Mouse (Mus musculus) left cerebral cortex, postnatal 10 days (tissue): ENCODE results near the gene Atpaf1. TPM values are rescaled to one million over a fixed set of nuclear protein-coding genes. Genes with fewer than 3 reads are reported as not detected.

ENCODE experiments used
- total RNA-seq, 2 experiments: library from RNA; stranded (reverse); gene quantifications; 2 replicates each; pipeline ENCODE4 v1.2.3; 2021

The Atpaf1 gene
- total RNA-seq, 2 experiments from 2014 or later, result 27.0 to 29.1 TPM

Other genes starting within 250 kb of the Atpaf1 start
- gene Cyp4a31, start 221.2 kb upstream of the Atpaf1 start, total RNA-seq, result not detected
- not detected for gene Cyp4a32, start 183.8 kb upstream of the Atpaf1 start, total RNA-seq
- gene Cyp4b1, start 137.1 kb upstream of the Atpaf1 start, total RNA-seq, result 1 to 10 TPM; 2.7 to 2.9 TPM
- gene Efcab14, start 47.1 kb upstream of the Atpaf1 start, total RNA-seq, result 10 to 100 TPM; 28.8 to 31.6 TPM
- gene Tex38, start 3.8 kb upstream of the Atpaf1 start, total RNA-seq, result not detected
- gene Mob3c, start 43.3 kb downstream of the Atpaf1 start, total RNA-seq, result 1 to 10 TPM; 3.8 to 5.8 TPM
- gene Mknk1, start 54.4 kb downstream of the Atpaf1 start, total RNA-seq, result 10 to 100 TPM; 42.9 to 44.9 TPM
- under 1 TPM; 0.16 to 0.64 TPM for gene Kncn, start 99.6 kb downstream of the Atpaf1 start, total RNA-seq
- under 1 TPM in 1 of 2 experiments, not detected in 1; 0.49 TPM for gene 6430628N08Rik, start 105.9 kb downstream of the Atpaf1 start, total RNA-seq
- under 1 TPM; 0.21 to 0.22 TPM for gene Dmbx1, start 155.1 kb downstream of the Atpaf1 start, total RNA-seq
- 10 to 100 TPM; 70.6 to 70.8 TPM for gene Faah, start 233.1 kb downstream of the Atpaf1 start, total RNA-seq